Mouse (Mus musculus) liver, embryonic 14.5 days (tissue): ENCODE results near the gene Macf1. TPM values are rescaled to one million over a fixed set of nuclear protein-coding genes. Genes with fewer than 3 reads are reported as not detected.

Experiments used
- ATAC-seq: fragments of 200-750 bp; cut with Nextera tagmentation; 2 replicates; pipeline ENCODE4 v1.8.0; 2017; ENCODE audit warnings: moderate number of reproducible peaks, mild to moderate bottlenecking, moderate library complexity; ENCODE audit not compliant: insufficient read depth
- DNase-seq, 3 experiments: peaks; one replicate each; pipeline ENCODE4 v3.0.0-alpha.2; 2012 to 2013; ENCODE audit warnings: low read depth in 3 of 3, low spot score in 3 of 3
- H3K27ac ChIP-seq: fragments of 300-500 bp; sonication (generic); 2 replicates; pipeline ENCODE4 v1.5.1; 2014; ENCODE audit warnings: moderate library complexity, mild to moderate bottlenecking, control low read depth, inconsistent platforms
- H3K27me3 ChIP-seq: fragments of 300-500 bp; sonication (generic); 2 replicates; pipeline ENCODE4 v1.6.1; 2014; ENCODE audit warnings: mild to moderate bottlenecking, low read length, moderate library complexity; ENCODE audit not compliant: control insufficient read depth, insufficient read depth
- H3K36me3 ChIP-seq: fragments of 300-500 bp; sonication (generic); replicated peaks from 2 replicates; pipeline ENCODE4 v1.6.1; 2014; ENCODE audit warnings: low read depth; ENCODE audit not compliant: control insufficient read depth, insufficient read depth
- H3K4me1 ChIP-seq, 2 experiments: fragments of 200-500 bp in 1 of 2; fragments of 300-500 bp in 1 of 2; sonication (generic) in 1 of 2; replicated peaks; 2 replicates each; pipeline ENCODE4 v1.6.1; 2012 to 2014; ENCODE audit warnings: antibody characterized with exemption in 1 of 2, inconsistent platforms in 1 of 2, low read length in 1 of 2; ENCODE audit not compliant: control insufficient read depth in 2 of 2, insufficient read depth in 2 of 2
- H3K4me2 ChIP-seq: fragments of 300-500 bp; sonication (generic); 2 replicates; pipeline ENCODE4 v1.6.1; 2014; ENCODE audit warnings: low read depth, mild to moderate bottlenecking, control low read depth, moderate library complexity
- H3K4me3 ChIP-seq, 2 experiments: fragments of 200-500 bp in 1 of 2; fragments of 300-500 bp in 1 of 2; sonication (generic) in 1 of 2; 2 replicates each; pipeline ENCODE4 v1.5.1; 2012 to 2014; ENCODE audit warnings: low read depth in 2 of 2, low read length in 2 of 2, mild to moderate bottlenecking in 2 of 2, control low read depth in 1 of 2, inconsistent platforms in 1 of 2, moderate library complexity in 1 of 2; ENCODE audit not compliant: insufficient read depth in 1 of 2
- H3K9ac ChIP-seq: fragments of 300-500 bp; sonication (generic); replicated peaks from 2 replicates; pipeline ENCODE4 v1.6.1; 2014; ENCODE audit warnings: mild to moderate bottlenecking, control low read depth, moderate library complexity
- H3K9me3 ChIP-seq: fragments of 300-500 bp; sonication (generic); 2 replicates; pipeline ENCODE4 v1.6.1; 2016; ENCODE audit warnings: low read length, mixed read lengths; ENCODE audit not compliant: control insufficient read depth
- CTCF ChIP-seq: IDR thresholded peaks from 2 replicates; pipeline ENCODE4 v1.5.1; 2016; ENCODE audit warnings: antibody characterized with exemption, low read depth, control low read depth
- EP300 ChIP-seq: IDR thresholded peaks from 2 replicates; pipeline ENCODE4 v1.6.1; 2016; ENCODE audit warnings: antibody characterized with exemption, low read depth
- WGBS: fragments of 180-500 bp; shearing (Covaris S2); extraction: QIAGEN DNeasy Blood & Tissue Kit; methylation state at CpG from one replicate; pipeline ENCODE4 v1.1.7; 2014; ENCODE audit not compliant: insufficient replicate concordance; 5-methylcytosine and 5-hydroxymethylcytosine counted together
- polyA plus RNA-seq, 2 experiments: library from polyadenylated mRNA; depleted of rRNA in 1 of 2; stranded (reverse) in 1 of 2; unstranded in 1 of 2; fragments of >200 nt; fragmentation: Nextera tagmentation in 1 of 2; extraction: Ambion mirVana in 1 of 2; gene quantifications; 2 replicates each; pipeline versions ENCODE4 v1.2.1 to v1.2.3; 2012 to 2014

Gene Macf1
- polyA plus RNA-seq, 2 experiments: 13.4 to 15.1 TPM

DNA sequence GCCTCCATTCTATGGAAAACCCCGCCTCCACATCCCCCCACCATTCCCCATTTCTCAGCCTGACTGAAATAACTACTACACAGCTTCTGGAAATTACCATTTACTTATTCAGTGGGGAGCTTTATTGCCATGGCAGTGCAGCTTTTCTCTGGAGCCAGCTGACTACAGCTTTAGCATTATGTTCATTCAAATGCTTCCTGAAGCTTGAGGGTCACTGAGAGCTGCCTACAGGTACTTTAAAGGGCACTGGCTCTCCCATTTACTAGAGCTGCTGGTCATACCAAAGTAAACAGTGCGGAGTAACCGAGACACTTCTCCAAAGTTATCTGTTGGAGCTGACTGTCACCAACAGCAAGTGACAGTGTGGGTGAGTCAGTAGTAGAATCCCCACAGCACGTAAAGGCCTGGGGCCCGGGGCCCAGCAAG lies 89.8 kb downstream of the Macf1 start:
- Histone ChIP-seq H3K36me3 (no peaks in the 10 kb centered on the region), H3K27ac (no peak overlapping the region), H3K9me3 (no peaks in the 10 kb centered on the region), H3K4me1 (peaks cover 0 to 2% of the 10 kb centered on the region in 2 experiments; a peak in 1 of 4 replicates), H3K27me3 (no peaks in the 10 kb centered on the region), H3K9ac (no peak overlapping the region), H3K4me3 (no peak overlapping the region), H3K4me2 (no peak overlapping the region)
- no peak for TF ChIP-seq CTCF
- no peak for TF ChIP-seq EP300
- no peak for ATAC-seq
- DNase-seq: no peak
- 61% methylated on average over 5 of the region's 5 CpGs for WGBS

DNA sequence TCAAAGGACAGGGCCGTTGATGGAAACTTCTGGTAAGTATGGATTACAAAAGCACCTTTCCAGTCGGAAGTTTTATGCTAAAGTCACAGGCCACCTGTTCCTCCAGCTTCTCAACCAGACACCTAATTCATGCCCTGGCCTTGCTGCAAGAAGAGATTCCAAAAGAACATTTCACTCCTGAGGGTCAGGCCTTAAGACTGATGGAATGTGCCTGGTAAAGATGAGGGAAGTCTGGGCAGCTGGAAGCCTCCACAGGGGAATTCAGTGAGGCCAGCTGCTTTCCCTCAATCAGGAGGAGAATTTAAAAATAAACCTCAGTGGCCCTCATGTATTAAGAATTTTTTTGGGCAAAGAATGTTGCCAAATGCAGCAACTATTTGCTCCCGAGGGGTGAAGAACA lies 90.5 kb downstream of the Macf1 start:
- no peak for DNase-seq
- H3K27me3 ChIP-seq: no peaks in the 10 kb centered on the region
- H3K4me1 ChIP-seq: peaks cover 0 to 2% of the 10 kb centered on the region in 2 experiments; a peak in 1 of 4 replicates
- no peak overlapping the region for H3K4me3 ChIP-seq
- no peaks in the 10 kb centered on the region for H3K36me3 ChIP-seq
- no peak overlapping the region for H3K27ac ChIP-seq
- no peak overlapping the region for H3K9ac ChIP-seq
- TF ChIP-seq CTCF: no peak
- no peak for TF ChIP-seq EP300
- ATAC-seq: no peak
- WGBS: 58% methylated on average over 3 of the region's 3 CpGs
- H3K9me3 ChIP-seq: no peaks in the 10 kb centered on the region
- no peak overlapping the region for H3K4me2 ChIP-seq

GRCm38 (mm10) chr4:123592046-123592445 lies 92.1 kb downstream of the Macf1 start:
- H3K4me3 ChIP-seq: no peak overlapping the region
- ATAC-seq: no peak
- no peak overlapping the region for H3K27ac ChIP-seq
- TF ChIP-seq EP300 (no peak), CTCF (no peak)
- H3K4me2 ChIP-seq: no peak overlapping the region
- H3K27me3 ChIP-seq: no peaks in the 10 kb centered on the region
- no peaks in the 10 kb centered on the region for H3K9me3 ChIP-seq
- no peaks in the 10 kb centered on the region for H3K36me3 ChIP-seq
- DNase-seq: no peak
- H3K9ac ChIP-seq: no peak overlapping the region
- 72% methylated on average over 5 of the region's 5 CpGs for WGBS
- H3K4me1 ChIP-seq: peaks cover 0 to 2% of the 10 kb centered on the region in 2 experiments; a peak in 1 of 4 replicates

- Histone ChIP-seq H3K9ac (no peak overlapping the region), H3K36me3 (no peaks in the 10 kb centered on the region), H3K4me1 (peaks cover 0 to 2% of the 10 kb centered on the region in 2 experiments; a peak in 1 of 4 replicates), H3K9me3 (no peaks in the 10 kb centered on the region), H3K27ac (no peak overlapping the region), H3K4me3 (no peak overlapping the region), H3K4me2 (no peak overlapping the region), H3K27me3 (no peaks in the 10 kb centered on the region)
- WGBS: 42% methylated on average over 4 of the region's 4 CpGs
- ATAC-seq: no peak
- no peak for DNase-seq
- TF ChIP-seq EP300: no peak
- TF ChIP-seq CTCF: no peak
Measured at GRCm38 (mm10) chr4:123591026-123591635, 93.0 kb downstream of the Macf1 start.

GRCm38 (mm10) chr4:123589496-123589895 lies 94.7 kb downstream of the Macf1 start:
- H3K27ac ChIP-seq: no peak overlapping the region
- H3K4me2 ChIP-seq: no peak overlapping the region
- no peak overlapping the region for H3K4me3 ChIP-seq
- H3K36me3 ChIP-seq: no peaks in the 10 kb centered on the region
- no peak for DNase-seq
- ATAC-seq: no peak
- H3K4me1 ChIP-seq: peaks cover 0 to 6% of the 10 kb centered on the region in 2 experiments; a peak in 2 of 4 replicates
- TF ChIP-seq CTCF: no peak
- no peak for TF ChIP-seq EP300
- no peaks in the 10 kb centered on the region for H3K9me3 ChIP-seq
- no peaks in the 10 kb centered on the region for H3K27me3 ChIP-seq
- WGBS: 54% methylated on average over 3 of the region's 3 CpGs
- H3K9ac ChIP-seq: no peak overlapping the region
